Mouse (Mus musculus): ENCODE data around the gene Slc46a3. TPM values are rescaled to one million over a fixed set of nuclear protein-coding genes. Genes with fewer than 3 reads are reported as not detected.
"Not testable (repeated sequence)": the region's sequence is repeated elsewhere in the genome, so short reads cannot be mapped to it uniquely, and the experiment has no call there.

The Slc46a3 gene
- polyA plus RNA-seq, 1 experiment from 2014 or later, result 21.4 TPM

DNA sequence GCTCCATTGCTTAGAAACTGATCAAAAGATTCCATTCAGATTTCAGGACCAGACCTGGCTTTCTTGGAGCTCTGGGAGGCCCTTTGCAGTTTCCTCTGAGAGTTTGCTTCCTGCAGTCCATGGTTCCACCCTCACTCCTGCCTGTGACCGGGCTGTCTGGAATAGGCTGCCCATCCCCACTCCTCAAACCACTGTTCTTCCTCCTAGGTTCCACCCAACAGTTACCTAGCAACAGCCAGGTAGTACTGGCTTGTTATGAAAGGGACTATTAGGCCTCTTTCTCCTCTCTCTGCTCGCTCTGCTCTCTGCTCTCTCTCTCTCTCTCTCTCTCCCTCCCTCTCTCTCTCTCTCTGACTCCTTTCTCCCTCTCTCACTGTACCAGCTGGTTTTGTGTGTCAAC lies 3.6 kb upstream of the Slc46a3 start:
- Histone ChIP-seq H3K36me3 (ENCODE audit: control insufficient read depth, insufficient read depth, low read length) (no peaks in the 10 kb centered on the region), H3K4me1 (ENCODE audit: control insufficient read depth, insufficient read depth, low read length) (peaks cover 10% of the 10 kb centered on the region), H3K4me3 (ENCODE audit: low read length) (no peak overlapping the region), H3K9me3 (ENCODE audit: control insufficient read depth, low read length) (no peaks in the 10 kb centered on the region), H3K4me2 (ENCODE audit: low read depth, low read length) (no peak overlapping the region), H3K27me3 (replicated peaks; ENCODE audit: control insufficient read depth, insufficient read depth, low read length) (no peaks in the 10 kb centered on the region), H3K9ac (ENCODE audit: low read depth, low read length) (no peak overlapping the region), H3K27ac (ENCODE audit: low read length) (no peak overlapping the region)
- ATAC-seq, result peak; percentile 31
- WGBS, result 47% methylated on average over 2 of the region's 2 CpGs

DNA sequence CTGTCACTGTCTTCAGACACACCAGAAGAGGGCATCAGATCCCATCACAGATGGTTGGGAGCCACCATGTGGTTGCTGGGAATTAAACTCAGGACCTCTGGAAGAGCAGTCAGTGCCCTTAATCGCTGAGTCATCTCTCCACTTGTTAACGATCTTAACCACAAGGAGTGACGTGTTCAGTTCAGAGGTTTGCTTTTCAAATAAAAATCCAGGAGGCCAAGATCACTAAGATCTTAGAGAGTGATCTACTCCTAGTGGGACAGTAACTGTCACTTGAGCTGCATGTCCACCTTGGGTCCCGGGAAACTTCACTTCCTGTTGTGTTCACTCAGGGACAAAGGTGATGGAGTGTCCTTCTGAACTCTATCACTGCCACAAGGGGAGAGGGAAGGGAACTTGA lies 1.9 kb upstream of the Slc46a3 start:
- H3K27me3 ChIP-seq (replicated peaks; ENCODE audit: control insufficient read depth, insufficient read depth, low read length); H3K9ac ChIP-seq (ENCODE audit: low read depth, low read length); H3K27ac ChIP-seq (ENCODE audit: low read length); H3K4me3 ChIP-seq (ENCODE audit: low read length); ATAC-seq; H3K4me2 ChIP-seq (ENCODE audit: low read depth, low read length); H3K9me3 ChIP-seq (ENCODE audit: control insufficient read depth, low read length); H3K36me3 ChIP-seq (ENCODE audit: control insufficient read depth, insufficient read depth, low read length): not testable (repeated sequence)
- H3K4me1 ChIP-seq (ENCODE audit: control insufficient read depth, insufficient read depth, low read length), result peaks cover 15% of the 10 kb centered on the region
- WGBS, result 74% methylated on average over 4 of the region's 4 CpGs

DNA sequence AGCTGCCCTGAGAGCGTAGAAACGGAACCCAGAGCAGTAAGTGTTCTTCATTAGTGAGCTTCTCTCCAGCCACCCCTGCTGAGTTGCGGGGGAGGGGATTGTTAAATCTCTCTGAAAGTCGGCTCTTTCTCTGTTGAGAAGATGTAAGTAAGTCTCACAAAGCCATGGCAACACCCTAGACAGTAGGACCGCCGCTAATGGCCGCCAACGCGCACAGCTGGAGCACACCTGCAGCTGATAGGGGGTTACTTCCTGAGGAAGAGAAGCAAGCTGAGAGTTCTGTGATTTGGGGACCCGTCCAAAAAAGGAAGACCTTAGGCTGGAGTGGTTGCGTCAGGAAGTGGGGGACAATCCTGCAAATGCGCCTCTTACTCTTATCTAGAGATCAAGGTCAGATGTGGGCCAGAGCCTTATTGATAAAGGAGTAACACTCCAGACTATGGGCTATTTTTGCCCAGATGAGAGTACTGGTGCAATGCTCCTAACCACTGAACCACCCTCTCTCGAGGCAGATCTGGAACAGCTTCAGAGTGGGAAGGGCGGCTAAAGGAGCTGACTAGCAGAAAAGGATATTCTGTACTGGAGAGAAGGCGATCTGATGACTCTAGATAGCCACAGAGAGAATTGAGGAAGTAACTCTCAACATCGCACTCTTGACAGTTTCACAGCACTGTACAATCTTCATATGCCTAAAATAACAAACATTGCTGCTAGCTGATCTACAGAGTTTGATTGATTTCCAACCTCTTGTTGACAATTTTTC lies 1.0 kb upstream of the Slc46a3 start:
- no peaks in the 10 kb centered on the region for H3K9me3 ChIP-seq (ENCODE audit: control insufficient read depth, low read length)
- peak overlapping the region; percentile 91 for H3K4me2 ChIP-seq (ENCODE audit: low read depth, low read length)
- no peak overlapping the region for H3K27ac ChIP-seq (ENCODE audit: low read length)
- no peaks in the 10 kb centered on the region for H3K36me3 ChIP-seq (ENCODE audit: control insufficient read depth, insufficient read depth, low read length)
- no peak for ATAC-seq
- H3K4me3 ChIP-seq (ENCODE audit: low read length), result peak overlapping the region; percentile 77
- peaks cover 15% of the 10 kb centered on the region for H3K4me1 ChIP-seq (ENCODE audit: control insufficient read depth, insufficient read depth, low read length)
- 30% methylated on average over 16 of the region's 16 CpGs for WGBS
- H3K9ac ChIP-seq (ENCODE audit: low read depth, low read length), result 0 out of 2 replicates have a peak overlapping the region, but pooled peaks have one; percentile 26
- H3K27me3 ChIP-seq (replicated peaks; ENCODE audit: control insufficient read depth, insufficient read depth, low read length), result no peaks in the 10 kb centered on the region

DNA sequence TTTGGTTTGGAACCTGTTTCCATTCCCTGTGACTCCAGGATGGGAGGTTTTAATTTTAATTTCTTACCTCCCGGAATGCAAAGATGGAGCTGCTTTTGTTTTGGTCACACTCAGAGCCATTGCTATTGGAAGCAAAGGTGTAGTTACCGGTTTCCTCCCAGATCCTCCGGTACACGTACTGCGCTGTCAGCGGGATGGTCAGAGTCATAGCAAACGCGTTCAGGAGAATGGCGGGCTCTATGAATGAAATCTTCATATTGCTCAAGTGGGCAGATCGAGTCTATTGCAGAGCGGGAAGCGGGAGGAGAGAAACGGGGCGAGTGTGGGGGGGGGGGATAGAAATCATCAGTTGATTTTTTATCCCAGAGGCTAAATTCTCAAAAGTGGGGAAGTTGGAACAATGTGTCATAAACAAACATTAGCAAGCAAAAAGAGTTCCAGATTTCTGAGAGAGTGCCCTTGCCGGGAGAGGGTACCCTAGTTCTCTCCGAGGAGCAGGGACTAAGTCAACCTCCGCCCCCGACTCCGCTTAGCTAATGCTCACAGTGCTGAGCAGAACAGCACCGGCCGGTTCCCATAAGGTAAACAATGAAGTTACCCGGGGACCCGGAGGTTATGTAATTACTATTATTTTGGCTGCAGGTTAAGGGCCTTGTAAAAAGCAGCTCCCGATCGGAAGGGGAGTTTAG lies 705 bp downstream of the Slc46a3 start:
- 3% methylated on average over 25 of the region's 25 CpGs for WGBS
- H3K27me3 ChIP-seq (replicated peaks; ENCODE audit: control insufficient read depth, insufficient read depth, low read length), result no peaks in the 10 kb centered on the region
- peak overlapping the region; percentile 65 for H3K9ac ChIP-seq (ENCODE audit: low read depth, low read length)
- no peaks in the 10 kb centered on the region for H3K9me3 ChIP-seq (ENCODE audit: control insufficient read depth, low read length)
- H3K36me3 ChIP-seq (ENCODE audit: control insufficient read depth, insufficient read depth, low read length), result no peaks in the 10 kb centered on the region
- peaks cover 15% of the 10 kb centered on the region for H3K4me1 ChIP-seq (ENCODE audit: control insufficient read depth, insufficient read depth, low read length)
- peak overlapping the region; percentile 77 for H3K4me3 ChIP-seq (ENCODE audit: low read length)
- peak overlapping the region; percentile 91 for H3K4me2 ChIP-seq (ENCODE audit: low read depth, low read length)
- peak; percentile 43 for ATAC-seq
- H3K27ac ChIP-seq (ENCODE audit: low read length), result peak overlapping the region; percentile 63; the same call in 1 of the 2 replicates

DNA sequence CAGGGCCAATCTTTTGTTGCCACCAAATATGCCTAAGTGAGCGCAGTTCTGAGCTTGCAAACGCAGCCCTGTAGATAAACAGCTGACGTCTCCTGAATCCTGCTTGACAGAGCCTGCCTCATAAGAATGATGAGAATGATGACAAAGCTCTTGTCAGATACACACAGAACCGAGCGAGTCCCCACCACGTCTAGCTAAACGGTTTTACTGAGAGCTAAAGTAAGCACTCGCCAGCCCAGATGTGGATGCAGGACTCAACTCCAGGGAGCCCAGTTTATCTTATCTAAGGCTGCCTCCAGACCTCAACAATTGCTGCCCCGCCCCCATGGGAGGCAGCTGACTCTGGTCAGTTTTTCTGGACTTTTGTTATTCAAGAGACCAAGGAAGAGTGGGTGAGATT lies 1.5 kb downstream of the Slc46a3 start:
- Histone ChIP-seq H3K9ac (ENCODE audit: low read depth, low read length) (peak overlapping the region; percentile 27; the same call in 1 of the 2 replicates), H3K4me3 (ENCODE audit: low read length) (peak overlapping the region; percentile 77; the same call in 1 of the 2 replicates), H3K27me3 (replicated peaks; ENCODE audit: control insufficient read depth, insufficient read depth, low read length) (no peaks in the 10 kb centered on the region), H3K9me3 (ENCODE audit: control insufficient read depth, low read length) (no peaks in the 10 kb centered on the region), H3K4me1 (ENCODE audit: control insufficient read depth, insufficient read depth, low read length) (peaks cover 15% of the 10 kb centered on the region), H3K27ac (ENCODE audit: low read length) (peak overlapping the region; percentile 68), H3K4me2 (ENCODE audit: low read depth, low read length) (peak overlapping the region; percentile 91; the same call in 1 of the 2 replicates), H3K36me3 (ENCODE audit: control insufficient read depth, insufficient read depth, low read length) (no peaks in the 10 kb centered on the region)
- ATAC-seq, result 0 out of 2 replicates have a peak, but pooled peaks have one; percentile 11
- 25% methylated on average over 9 of the region's 9 CpGs for WGBS

DNA sequence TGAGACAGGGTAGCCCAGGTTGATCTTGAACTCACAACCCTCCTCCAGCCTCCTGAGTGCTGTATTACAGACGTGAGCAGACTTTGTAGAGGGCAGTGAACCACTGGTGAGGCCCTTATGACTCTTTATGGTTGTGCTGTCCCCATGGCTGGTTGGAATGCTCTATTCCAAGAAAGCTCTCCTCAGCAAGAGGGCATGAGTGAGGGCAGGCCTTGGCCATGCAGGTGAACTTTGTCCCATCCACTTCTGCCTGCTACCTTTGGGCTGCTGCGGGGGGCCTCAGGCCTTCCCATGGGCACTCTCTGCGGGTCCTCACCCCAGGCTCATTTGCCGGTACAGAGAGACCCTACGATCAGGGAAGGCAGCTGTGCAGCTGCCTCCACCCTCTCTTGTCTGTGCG lies 1.9 kb downstream of the Slc46a3 start:
- H3K4me2 ChIP-seq (ENCODE audit: low read depth, low read length), result 0 out of 2 replicates have a peak overlapping the region, but pooled peaks have one; percentile 2

DNA sequence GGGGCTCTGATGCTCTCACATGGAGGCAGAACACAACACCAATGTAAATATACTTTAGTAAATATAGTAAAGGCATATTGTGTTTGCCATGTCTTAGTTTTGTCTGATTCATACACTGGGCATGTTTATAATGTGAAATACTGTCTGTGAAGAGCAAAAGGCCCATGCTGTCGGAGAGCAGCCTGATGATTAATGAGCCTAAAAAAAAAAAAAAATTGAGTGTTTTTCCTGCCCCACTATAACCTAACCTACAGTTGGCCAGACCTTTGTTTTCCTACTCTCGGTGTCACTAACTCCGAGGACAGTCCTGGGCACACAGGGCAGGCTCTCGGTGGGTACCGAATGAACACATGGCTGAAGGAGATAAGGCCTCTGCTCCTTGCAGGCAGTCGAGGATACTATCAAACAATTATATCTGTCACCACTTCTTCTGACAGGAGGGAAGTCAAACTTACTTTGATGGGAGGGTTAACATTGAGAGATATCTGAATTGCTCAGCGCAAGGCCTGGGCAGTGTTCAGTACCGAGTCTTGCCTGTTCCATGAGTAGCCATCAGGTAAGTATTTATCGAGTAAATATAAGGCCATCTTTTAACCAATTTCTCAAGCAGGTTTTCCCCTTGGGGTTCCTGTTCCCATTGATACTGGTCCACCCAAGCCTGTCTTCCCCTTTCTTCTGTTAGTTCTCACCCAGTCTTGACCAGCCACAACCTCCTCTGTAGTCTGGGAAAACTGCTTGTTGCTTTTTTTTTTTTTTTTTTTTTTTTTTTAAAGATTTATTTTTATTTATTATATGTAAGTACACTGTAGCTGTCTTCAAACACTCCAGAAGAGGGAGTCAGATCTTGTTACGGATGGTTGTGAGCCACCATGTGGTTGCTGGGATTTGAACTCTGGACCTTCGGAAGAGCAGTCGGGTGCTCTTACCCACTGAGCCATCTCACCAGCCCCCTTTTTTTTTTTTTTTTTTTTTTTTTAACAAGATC lies 6.0 kb downstream of the Slc46a3 start:
- H3K27me3 ChIP-seq (replicated peaks; ENCODE audit: control insufficient read depth, insufficient read depth, low read length), result no peaks in the 10 kb centered on the region
- no peak overlapping the region for H3K4me3 ChIP-seq (ENCODE audit: low read length)
- ATAC-seq, result peak; percentile 40; the same call in 1 of the 2 replicates
- no peaks in the 10 kb centered on the region for H3K36me3 ChIP-seq (ENCODE audit: control insufficient read depth, insufficient read depth, low read length)
- no peak overlapping the region for H3K9ac ChIP-seq (ENCODE audit: low read depth, low read length)
- H3K27ac ChIP-seq (ENCODE audit: low read length), result no peak overlapping the region
- WGBS, result 84% methylated on average over 10 of the region's 12 CpGs
- peaks cover 7% of the 10 kb centered on the region for H3K4me1 ChIP-seq (ENCODE audit: control insufficient read depth, insufficient read depth, low read length)
- no peak overlapping the region for H3K4me2 ChIP-seq (ENCODE audit: low read depth, low read length)
- no peaks in the 10 kb centered on the region for H3K9me3 ChIP-seq (ENCODE audit: control insufficient read depth, low read length)

More for the DNA sequence above, 1.9 kb downstream of the Slc46a3 start:
- H3K4me3 ChIP-seq (ENCODE audit: low read length), result no peak overlapping the region
- H3K4me1 ChIP-seq (ENCODE audit: control insufficient read depth, insufficient read depth, low read length), result peaks cover 15% of the 10 kb centered on the region
- no peaks in the 10 kb centered on the region for H3K36me3 ChIP-seq (ENCODE audit: control insufficient read depth, insufficient read depth, low read length)
- H3K27ac ChIP-seq (ENCODE audit: low read length), result peak overlapping the region; percentile 68
- peak overlapping the region; percentile 27; the same call in 1 of the 2 replicates for H3K9ac ChIP-seq (ENCODE audit: low read depth, low read length)
- no peaks in the 10 kb centered on the region for H3K9me3 ChIP-seq (ENCODE audit: control insufficient read depth, low read length)
- H3K27me3 ChIP-seq (replicated peaks; ENCODE audit: control insufficient read depth, insufficient read depth, low read length), result no peaks in the 10 kb centered on the region
- ATAC-seq, result peak; percentile 16; the same call in 1 of the 2 replicates
- 29% methylated on average over 6 of the region's 6 CpGs for WGBS

DNA sequence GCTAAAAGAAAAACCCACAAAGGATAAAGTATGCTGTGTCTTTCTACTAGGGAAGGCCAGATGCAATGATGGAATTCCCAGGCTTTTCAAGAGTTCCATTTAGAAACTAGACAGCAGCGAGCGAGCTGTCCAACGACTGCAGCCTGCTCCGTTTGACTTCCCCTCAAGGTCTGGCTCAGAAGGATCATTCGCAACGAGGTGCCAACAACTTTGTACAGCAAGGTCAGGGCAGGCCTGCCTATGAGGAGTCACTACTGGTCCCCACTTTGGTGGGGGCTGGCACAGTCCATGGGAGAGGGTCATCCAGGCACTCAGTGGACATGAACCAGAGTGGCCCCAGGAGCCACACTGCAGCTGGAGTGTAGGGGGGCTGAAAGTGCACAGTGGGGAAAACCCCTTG lies 11.0 kb downstream of the Slc46a3 start:
- no peak overlapping the region for H3K27ac ChIP-seq (ENCODE audit: low read length)
- ATAC-seq, result no peak
- no peaks in the 10 kb centered on the region for H3K4me1 ChIP-seq (ENCODE audit: control insufficient read depth, insufficient read depth, low read length)
- H3K4me3 ChIP-seq (ENCODE audit: low read length), result no peak overlapping the region
- H3K27me3 ChIP-seq (replicated peaks; ENCODE audit: control insufficient read depth, insufficient read depth, low read length), result no peaks in the 10 kb centered on the region
- no peak overlapping the region for H3K4me2 ChIP-seq (ENCODE audit: low read depth, low read length)
- WGBS, result 87% methylated on average over 6 of the region's 6 CpGs
- no peak overlapping the region for H3K9ac ChIP-seq (ENCODE audit: low read depth, low read length)
- H3K9me3 ChIP-seq (ENCODE audit: control insufficient read depth, low read length), result no peaks in the 10 kb centered on the region; the same call in 1 of the 2 replicates
- 0 out of 2 replicates have a peak, but pooled peaks cover 5% of the 10 kb centered on the region for H3K36me3 ChIP-seq (ENCODE audit: control insufficient read depth, insufficient read depth, low read length)

All from intestine, embryonic 16.5 days (tissue).